Mouse (Mus musculus): ENCODE measurements around the gene Sftpd.

Gene Sftpd

DNA sequence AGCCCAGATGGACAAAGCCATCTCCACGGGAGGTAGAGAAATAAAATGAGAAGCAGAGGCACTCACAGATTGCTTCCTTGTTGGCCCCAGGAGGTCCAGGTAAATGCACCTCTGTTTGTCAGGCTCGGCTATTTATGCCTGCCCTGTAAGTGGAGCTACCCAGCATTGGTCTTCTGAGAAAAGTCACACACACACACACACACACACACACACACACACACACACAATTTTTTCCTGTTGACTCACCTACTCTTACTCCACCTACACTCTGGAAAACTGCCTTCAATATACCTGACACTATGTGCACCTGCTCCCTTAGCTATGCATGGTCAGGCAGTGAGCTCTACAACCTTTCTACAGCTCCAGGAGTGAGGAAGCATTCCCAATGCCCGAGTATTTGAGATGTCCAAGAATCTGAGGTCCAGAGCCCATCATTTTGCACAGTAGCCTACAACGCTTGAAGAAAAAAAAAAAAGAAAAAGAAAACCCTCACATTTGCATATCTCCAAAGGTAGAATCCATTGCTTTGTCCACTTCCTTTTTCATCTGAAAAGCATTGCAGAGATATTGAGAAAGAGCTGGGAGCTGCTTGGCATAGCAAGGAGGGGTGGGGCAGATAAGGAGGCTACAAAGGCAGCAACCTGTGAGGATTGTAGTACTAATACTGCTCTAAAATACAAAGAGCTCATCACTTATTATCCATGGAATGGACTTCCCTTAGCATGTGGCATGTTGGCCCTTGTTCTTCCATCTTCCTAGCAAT lies at the start of gene Sftpd:
Gene Sftpd (minus strand): TSS at position 91 of the 763 bp plus-strand sequence.
- DNase-seq: no peak

DNA sequence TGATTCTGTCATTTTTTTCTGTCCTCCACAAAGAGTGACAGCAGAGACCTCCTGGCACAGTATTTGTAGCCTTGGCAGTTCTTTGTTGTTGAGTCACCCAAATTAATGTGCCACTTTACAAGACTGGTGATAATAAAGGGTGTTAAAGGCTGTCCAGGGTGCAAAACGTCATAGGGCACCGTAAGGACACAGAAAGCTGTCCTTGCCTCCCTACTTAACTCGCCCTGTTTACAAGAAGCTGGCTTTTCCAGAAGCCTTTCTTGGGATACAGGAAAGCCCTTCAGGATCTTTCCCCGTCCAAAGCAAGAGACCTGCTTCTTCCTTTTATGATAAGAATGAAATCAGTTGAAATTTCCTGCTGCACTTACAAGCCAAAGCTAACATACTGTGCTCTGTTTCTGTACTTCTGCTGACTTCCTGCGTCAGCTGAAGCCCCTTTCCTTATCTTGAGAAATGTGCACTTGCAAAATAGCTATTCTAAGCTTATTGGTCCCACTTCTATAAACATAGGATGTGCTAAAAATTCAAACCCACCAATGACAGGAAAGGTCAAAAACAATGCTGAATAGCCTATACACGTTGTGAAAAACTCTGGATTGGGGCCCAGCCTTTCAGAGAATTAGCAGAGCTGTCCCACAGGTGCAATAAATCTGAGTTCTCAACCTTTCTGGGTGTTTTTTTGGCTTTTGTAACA lies 13.2 kb upstream of the Sftpd start:
- no peak for DNase-seq

DNA sequence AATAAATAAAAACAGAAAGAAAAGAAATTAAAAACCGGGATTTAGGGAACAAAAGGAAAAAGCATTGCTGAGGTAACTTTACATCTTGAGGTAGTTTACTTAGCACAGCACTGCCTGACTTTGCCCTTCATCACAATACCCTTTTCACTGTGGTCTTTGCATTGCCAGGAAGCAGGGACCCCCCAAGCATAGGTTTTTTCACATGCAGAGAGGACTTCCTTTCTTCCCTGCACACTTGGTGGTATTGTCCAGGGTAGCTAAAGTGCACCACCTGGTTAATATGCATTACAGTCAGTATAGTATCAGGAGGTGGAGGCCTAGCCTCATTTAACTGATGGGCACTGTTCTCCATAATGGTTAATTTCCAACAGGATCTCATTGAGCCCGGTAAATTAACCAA lies 4.5 kb upstream of the Sftpd start:
- DNase-seq: no peak

DNA sequence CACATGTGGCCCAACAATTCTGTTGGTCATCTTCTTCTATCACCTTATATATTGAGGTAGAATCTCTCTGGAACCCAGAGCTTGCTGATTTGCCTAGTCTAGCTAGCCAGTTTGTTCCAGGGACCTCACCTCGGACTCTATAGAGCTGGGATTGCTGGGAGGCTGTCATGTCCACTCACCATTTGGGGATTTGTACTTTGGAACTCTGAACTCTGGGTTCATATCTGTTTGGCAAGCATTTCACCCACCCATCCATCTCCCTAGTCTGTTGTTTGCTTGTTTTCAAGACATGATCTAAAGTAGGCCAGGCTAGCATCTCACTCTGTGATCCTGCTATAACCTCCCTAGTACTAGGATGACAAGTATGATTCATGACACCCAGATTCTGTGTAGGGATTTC lies 10.1 kb downstream of the Sftpd start:
- DNase-seq: no peak

DNA sequence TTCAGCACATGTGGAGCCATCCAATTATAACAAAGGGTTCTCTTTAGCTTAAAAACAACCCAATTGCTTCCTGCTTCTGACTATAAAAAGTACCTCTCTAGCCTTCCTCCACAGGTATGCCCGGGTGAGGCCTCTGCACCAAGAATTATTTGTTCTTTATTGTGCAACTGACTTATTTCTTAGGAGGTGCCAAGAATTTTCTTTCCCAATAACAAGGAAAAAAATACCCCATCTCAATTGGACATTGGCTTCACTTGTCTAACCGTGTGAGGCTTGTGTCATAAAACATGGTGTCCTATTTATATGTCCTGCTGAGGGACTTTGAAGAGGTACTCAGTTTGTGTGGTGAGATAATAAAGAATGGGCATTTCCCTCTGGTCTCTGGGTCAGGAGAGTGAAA lies 14.4 kb downstream of the Sftpd start:
- DNase-seq: no peak

- DNase-seq: no peak
These were observed 16.4 kb downstream of the Sftpd start for GRCm38 (mm10) chr14:41168567-41168966.

DNA sequence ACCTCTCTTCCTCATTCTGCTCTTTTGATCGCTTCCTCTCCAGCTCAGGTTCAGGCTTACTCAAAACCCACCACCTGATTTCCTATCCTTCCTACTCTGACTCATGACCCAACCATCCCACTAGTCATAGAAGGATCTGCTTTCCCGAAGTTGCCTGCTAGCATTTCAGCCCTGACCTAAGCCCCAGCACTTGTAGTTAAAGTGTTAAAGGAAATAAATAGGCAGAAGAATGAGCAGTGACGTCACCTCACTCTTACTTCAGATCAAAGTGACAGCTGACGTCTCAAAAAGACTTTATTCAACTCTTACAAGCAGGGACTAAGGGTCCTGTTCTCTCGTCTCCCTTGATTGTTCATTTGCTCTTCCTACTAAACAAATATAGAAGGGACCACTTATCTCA lies 17.7 kb downstream of the Sftpd start:
- DNase-seq: no peak

DNA sequence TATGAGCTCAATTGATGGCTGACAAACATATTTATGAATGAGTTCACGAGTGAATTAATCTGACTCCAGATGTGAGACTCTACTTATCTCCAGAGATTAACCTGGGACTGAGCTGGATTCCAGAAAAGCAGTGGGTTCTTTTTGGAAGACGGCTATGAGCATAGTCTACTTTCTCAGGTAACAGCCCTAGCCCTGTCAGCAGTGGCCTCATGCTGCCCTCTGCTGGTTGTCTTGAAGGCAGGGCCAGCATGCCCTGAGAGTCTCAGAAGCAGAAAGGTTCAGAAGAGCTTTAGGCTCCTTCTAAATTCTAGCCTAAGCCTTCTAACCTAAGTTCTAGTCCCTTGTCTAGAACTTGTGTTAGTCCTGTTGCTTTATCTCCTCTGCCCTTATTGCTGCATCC lies 22.3 kb downstream of the Sftpd start:
- DNase-seq: peak; percentile 48 to 83

GRCm38 (mm10) chr14:41160743-41161142 lies 24.2 kb downstream of the Sftpd start:
- DNase-seq: peak; percentile 63 to 78

DNA sequence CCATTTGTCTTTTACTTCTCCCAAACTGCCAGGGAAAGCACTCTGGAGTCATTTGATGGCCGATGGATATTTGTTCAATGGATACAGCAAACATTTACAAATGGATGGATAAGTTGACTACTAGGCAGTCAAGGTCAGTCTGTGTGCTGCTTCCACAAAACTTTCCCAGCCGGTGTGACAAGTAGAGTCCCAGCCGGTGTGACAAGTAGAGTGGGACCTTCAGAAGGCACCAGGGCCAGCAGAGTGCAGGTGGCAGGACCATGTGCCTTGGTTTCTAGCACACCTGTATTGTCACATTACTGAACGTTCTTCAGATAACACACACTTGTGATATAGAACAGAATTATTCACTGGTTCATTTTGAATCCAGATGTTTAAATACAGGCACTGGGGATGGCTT lies 24.9 kb downstream of the Sftpd start:
- no peak for DNase-seq

GRCm38 (mm10) chr14:41151220-41151898 lies 33.6 kb downstream of the Sftpd start, which contains the start of gene Mbl1:
Gene Mbl1 (plus strand): TSS chr14:41151458.
- DNase-seq: peak; percentile 56 to 62

GRCm38 (mm10) chr14:41147356-41147755 lies 37.6 kb downstream of the Sftpd start:
- no peak for DNase-seq

DNA sequence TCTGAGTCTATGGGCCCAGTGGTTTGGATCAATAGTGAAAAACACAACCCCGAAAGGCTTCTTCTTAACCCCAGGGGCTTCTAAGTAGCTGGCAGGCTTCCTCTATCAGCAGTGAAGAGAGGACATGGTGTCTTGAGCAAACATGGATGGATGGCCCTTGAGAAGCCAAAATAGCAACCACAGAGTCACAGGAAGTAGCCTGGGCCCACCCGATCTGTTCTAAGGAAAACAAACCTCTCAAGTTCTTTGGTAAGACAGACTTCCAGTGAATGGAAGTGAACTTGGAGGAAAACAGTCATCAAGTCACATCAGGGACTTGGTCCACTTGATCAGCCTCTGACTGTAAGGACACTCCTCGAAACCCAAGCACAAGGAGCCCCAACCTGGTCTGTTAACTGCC lies 38.0 kb downstream of the Sftpd start:
- no peak for DNase-seq

DNA sequence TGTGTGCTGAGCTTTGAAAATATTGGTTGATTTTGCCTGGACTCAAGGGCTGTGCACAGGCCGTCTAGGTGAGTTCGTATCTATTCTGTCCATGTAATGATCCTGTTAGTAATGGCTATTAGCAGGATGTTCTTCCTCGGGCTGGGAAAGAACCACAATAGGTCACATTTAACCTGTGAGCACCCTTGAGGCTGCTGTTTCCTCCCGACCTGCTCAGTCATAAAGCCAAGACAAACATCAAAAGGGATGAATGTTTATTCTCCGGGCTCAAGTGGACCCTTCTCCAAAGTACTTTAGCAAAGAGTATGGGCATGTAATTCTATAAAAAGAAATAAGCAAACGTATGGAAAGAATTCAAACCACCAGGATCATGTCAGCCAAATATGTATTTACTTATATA lies 38.9 kb downstream of the Sftpd start:
- DNase-seq: no peak

DNA sequence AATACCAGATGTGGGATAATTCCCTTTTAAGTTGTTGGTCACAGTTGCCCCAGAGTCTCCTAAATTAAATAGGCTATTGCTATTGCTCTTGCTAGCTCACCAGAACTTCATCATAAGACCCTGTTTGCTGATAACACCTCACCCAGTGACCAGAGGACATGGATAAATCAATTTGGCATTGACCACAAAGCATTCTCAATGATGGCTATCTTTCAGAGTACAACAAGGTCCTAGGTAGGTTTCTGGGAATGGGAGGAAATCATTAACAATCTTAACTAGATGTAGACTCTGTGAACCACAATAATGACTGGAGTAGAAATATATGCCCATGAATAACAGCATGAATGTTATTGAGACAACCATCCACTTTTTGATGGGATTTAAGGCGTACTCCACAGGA lies 44.3 kb downstream of the Sftpd start:
- no peak for DNase-seq

GRCm38 (mm10) chr14:41137006-41137405 lies 47.9 kb downstream of the Sftpd start:
- no peak for DNase-seq

DNA sequence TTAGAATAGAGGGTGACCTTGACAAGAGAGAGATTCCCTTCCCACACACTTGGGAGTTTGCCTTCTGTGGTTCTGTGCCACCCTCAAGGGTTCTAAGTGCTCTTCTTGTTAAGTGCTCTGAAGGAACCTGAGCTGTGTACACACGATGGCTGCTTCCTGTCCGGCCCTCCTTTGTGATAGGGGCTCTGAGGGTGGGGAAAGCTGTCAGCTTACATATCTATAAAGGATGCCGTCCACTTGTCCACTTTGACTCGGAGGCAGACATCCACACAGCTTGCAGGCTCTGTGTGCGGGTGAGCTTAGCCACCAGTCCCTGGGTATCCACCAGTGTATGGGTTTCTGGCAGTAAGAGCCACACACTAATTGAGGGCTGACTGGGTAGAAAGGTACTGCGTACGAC lies 53.4 kb downstream of the Sftpd start, which contains the start of gene Sftpa1:
Gene Sftpa1 (plus strand): TSS at position 243 of the 400 bp plus-strand sequence.
- no peak for DNase-seq

GRCm38 (mm10) chr14:41127997-41128396 lies 57.0 kb downstream of the Sftpd start:
- peak; percentile 23 to 68 for DNase-seq

DNA sequence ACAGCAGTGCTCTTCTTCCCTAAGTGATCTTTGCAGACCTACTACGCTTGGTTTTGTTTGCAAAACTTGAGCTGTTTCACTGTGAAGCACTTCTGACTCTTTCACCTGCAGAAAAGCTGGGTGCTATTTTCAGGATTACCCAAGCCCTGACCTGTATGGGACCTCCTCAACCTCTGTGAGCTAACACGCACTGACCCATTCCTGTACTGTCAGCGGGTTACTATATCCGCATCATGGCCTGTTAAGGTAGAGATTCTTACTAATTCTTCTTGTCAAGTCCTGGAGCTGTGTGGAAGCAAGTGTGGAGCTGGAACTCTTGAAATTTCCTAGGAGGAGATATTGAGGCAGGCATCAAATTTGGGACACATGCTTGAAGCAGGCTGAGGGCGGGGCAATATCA lies 60.3 kb downstream of the Sftpd start:
- no peak for DNase-seq
